Mouse (Mus musculus): Measurements from ENCODE around the gene Gm44579. TPM values are rescaled to one million over a fixed set of nuclear protein-coding genes. Genes with fewer than 3 reads are reported as not detected.

Gm44579 gene
- polyA plus RNA-seq, 1 experiment from 2014 or later, result not detected

DNA sequence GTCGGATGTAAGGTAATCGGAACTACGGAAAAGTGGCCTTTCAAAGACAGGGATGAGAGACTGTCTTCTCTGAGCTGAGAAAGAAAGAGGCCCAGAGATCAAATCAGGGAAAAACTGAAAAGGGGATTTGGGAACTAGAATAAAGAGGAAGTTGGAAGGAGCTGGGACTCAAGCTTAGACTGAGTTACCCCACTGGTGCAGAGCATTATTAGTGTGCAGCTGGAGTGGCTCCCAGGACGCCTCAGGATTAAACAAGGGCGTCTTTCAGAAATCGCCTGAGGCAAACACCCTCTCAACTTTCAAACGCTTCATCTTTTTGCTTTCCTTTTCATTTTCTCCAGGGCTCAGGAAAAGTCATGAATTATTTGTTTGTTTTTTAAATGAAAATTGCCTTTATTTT, 67.9 kb downstream of the Gm44579 start:
- no peaks in the 10 kb centered on the region for H3K36me3 ChIP-seq (ENCODE audit: control insufficient read depth, insufficient read depth, low read length)

GRCm38 (mm10) chr15:98149166-98149602, 71.6 kb downstream of the Gm44579 start:
- WGBS, result 70% methylated on average over 10 of the region's 10 CpGs
- DNase-seq (ENCODE audit: low spot score) (no peak), ATAC-seq (replicated peaks; ENCODE audit: low FRiP score) (no peak)
- no peaks in the 10 kb centered on the region for H3K27me3 ChIP-seq (replicated peaks; ENCODE audit: control insufficient read depth, insufficient read depth, low read length)
- H3K36me3 ChIP-seq (ENCODE audit: control insufficient read depth, insufficient read depth, low read length), result no peaks in the 10 kb centered on the region
- H3K27ac ChIP-seq (ENCODE audit: low read depth, low read length), result no peak overlapping the region
- no peak overlapping the region for H3K4me3 ChIP-seq (ENCODE audit: low read depth, low read length)
- H3K4me2 ChIP-seq, result no peak overlapping the region
- peaks cover 9% of the 10 kb centered on the region for H3K4me1 ChIP-seq (replicated peaks; ENCODE audit: control insufficient read depth, insufficient read depth, low read length)
- no peaks in the 10 kb centered on the region for H3K9me3 ChIP-seq (ENCODE audit: control insufficient read depth, low read length)
- no peak overlapping the region for H3K9ac ChIP-seq (ENCODE audit: low read depth, low read length)

More for the DNA sequence above, 67.9 kb downstream of the Gm44579 start:
- H3K27ac ChIP-seq (ENCODE audit: low read depth, low read length), result no peak overlapping the region
- H3K4me3 ChIP-seq (ENCODE audit: low read depth, low read length), result no peak overlapping the region
- ATAC-seq (replicated peaks; ENCODE audit: low FRiP score) (no peak), DNase-seq (ENCODE audit: low spot score) (no peak)
- no peak overlapping the region for H3K4me2 ChIP-seq
- no peaks in the 10 kb centered on the region for H3K27me3 ChIP-seq (replicated peaks; ENCODE audit: control insufficient read depth, insufficient read depth, low read length)
- H3K9me3 ChIP-seq (ENCODE audit: control insufficient read depth, low read length), result no peaks in the 10 kb centered on the region
- WGBS, result 78% methylated on average over 7 of the region's 7 CpGs
- H3K9ac ChIP-seq (ENCODE audit: low read depth, low read length), result no peak overlapping the region
- no peaks in the 10 kb centered on the region for H3K4me1 ChIP-seq (replicated peaks; ENCODE audit: control insufficient read depth, insufficient read depth, low read length)

- Histone ChIP-seq H3K4me3 (ENCODE audit: low read depth, low read length) (no peak overlapping the region), H3K4me2 (no peak overlapping the region), H3K27me3 (replicated peaks; ENCODE audit: control insufficient read depth, insufficient read depth, low read length) (no peaks in the 10 kb centered on the region), H3K36me3 (ENCODE audit: control insufficient read depth, insufficient read depth, low read length) (no peaks in the 10 kb centered on the region), H3K9me3 (ENCODE audit: control insufficient read depth, low read length) (no peaks in the 10 kb centered on the region), H3K27ac (ENCODE audit: low read depth, low read length) (no peak overlapping the region), H3K9ac (ENCODE audit: low read depth, low read length) (no peak overlapping the region), H3K4me1 (replicated peaks; ENCODE audit: control insufficient read depth, insufficient read depth, low read length) (peaks cover 10% of the 10 kb centered on the region)
- no peak for DNase-seq (ENCODE audit: low spot score)
- WGBS, result 81% methylated on average over 3 of the region's 3 CpGs
- ATAC-seq (replicated peaks; ENCODE audit: low FRiP score), result no peak
Observed at GRCm38 (mm10) chr15:98148356-98148755, 72.4 kb downstream of the Gm44579 start.

GRCm38 (mm10) chr15:98145559-98146181, 75.1 kb downstream of the Gm44579 start:
- Histone ChIP-seq H3K9me3 (ENCODE audit: control insufficient read depth, low read length) (no peaks in the 10 kb centered on the region), H3K4me3 (ENCODE audit: low read depth, low read length) (peak overlapping the region; percentile 98), H3K4me1 (replicated peaks; ENCODE audit: control insufficient read depth, insufficient read depth, low read length) (peaks cover 10% of the 10 kb centered on the region), H3K27me3 (replicated peaks; ENCODE audit: control insufficient read depth, insufficient read depth, low read length) (no peaks in the 10 kb centered on the region), H3K9ac (ENCODE audit: low read depth, low read length) (peak overlapping the region; percentile 97), H3K27ac (ENCODE audit: low read depth, low read length) (peak overlapping the region; percentile 59), H3K36me3 (ENCODE audit: control insufficient read depth, insufficient read depth, low read length) (peaks cover 5% of the 10 kb centered on the region; the same call in 1 of the 2 replicates), H3K4me2 (peak overlapping the region; percentile 88)
- peak; percentile 89 for DNase-seq (ENCODE audit: low spot score)
- 1% methylated on average over 38 of the region's 38 CpGs for WGBS
- peak; percentile 96 for ATAC-seq (replicated peaks; ENCODE audit: low FRiP score)

DNA sequence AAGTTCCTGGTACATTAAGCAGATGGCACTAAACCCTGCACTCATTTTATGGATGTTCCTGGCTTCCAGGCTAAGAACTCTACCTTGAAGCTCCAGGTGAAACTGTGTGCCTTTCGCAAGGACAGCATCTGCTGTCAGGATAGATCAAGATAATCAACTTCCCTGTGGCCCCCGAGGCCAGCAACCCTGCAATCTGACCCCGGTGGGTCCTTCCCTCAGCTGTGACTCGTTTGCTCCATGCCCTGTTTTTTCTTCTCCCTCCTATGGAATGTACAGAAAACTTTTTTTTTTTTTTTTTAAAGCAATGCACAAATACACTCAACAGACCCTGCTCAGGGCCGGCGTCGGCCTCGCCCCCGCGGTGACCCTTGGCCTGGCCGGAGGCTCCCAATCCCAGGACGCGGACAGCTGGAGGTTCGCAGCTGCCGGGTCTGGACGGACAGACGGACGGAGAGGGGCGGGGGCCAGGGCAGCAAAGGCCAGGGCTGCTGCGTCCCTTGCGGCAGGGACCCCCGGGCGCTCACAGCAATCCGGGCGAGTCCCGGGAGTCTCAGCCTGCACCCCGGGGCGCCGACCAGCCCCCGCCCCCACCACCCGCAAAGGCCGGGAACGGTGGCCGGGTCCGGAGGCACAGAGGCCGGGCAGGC, 75.8 kb downstream of the Gm44579 start:
- 0% methylated on average over 36 of the region's 36 CpGs for WGBS
- H3K9ac ChIP-seq (ENCODE audit: low read depth, low read length), result peak overlapping the region; percentile 97
- H3K4me2 ChIP-seq, result peak overlapping the region; percentile 88
- no peaks in the 10 kb centered on the region for H3K9me3 ChIP-seq (ENCODE audit: control insufficient read depth, low read length)
- peak overlapping the region; percentile 98 for H3K4me3 ChIP-seq (ENCODE audit: low read depth, low read length)
- H3K27ac ChIP-seq (ENCODE audit: low read depth, low read length), result peak overlapping the region; percentile 59
- H3K4me1 ChIP-seq (replicated peaks; ENCODE audit: control insufficient read depth, insufficient read depth, low read length), result peaks cover 10% of the 10 kb centered on the region
- H3K36me3 ChIP-seq (ENCODE audit: control insufficient read depth, insufficient read depth, low read length), result peaks cover 5% of the 10 kb centered on the region; the same call in 1 of the 2 replicates
- ATAC-seq (replicated peaks; ENCODE audit: low FRiP score) (peak; percentile 71), DNase-seq (ENCODE audit: low spot score) (peak; percentile 45)
- no peaks in the 10 kb centered on the region for H3K27me3 ChIP-seq (replicated peaks; ENCODE audit: control insufficient read depth, insufficient read depth, low read length)

DNA sequence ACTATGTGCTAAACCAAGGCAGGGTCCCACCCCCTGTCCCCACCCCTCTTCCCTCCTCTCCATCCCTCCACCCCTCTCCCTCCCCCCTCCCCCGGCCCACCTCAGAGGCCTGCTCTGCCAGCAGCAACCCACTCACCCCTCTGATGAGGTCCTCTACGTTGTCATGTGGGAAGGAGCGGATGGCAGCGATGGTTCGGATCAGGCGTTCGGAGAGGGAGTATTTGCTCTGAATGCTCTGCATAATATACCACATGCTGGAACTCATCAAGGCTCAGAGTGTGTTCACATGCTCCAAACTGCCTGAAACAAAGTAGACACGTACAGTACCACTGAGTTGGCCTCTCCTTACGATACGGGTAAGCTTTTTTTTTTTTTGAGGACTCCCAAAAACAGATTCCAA, 78.3 kb downstream of the Gm44579 start:
- no peak overlapping the region for H3K4me3 ChIP-seq (ENCODE audit: low read depth, low read length)
- peaks cover 10% of the 10 kb centered on the region for H3K4me1 ChIP-seq (replicated peaks; ENCODE audit: control insufficient read depth, insufficient read depth, low read length)
- ATAC-seq (replicated peaks; ENCODE audit: low FRiP score), result no peak
- DNase-seq (ENCODE audit: low spot score), result no peak
- H3K9me3 ChIP-seq (ENCODE audit: control insufficient read depth, low read length), result no peaks in the 10 kb centered on the region
- H3K27me3 ChIP-seq (replicated peaks; ENCODE audit: control insufficient read depth, insufficient read depth, low read length), result no peaks in the 10 kb centered on the region
- H3K27ac ChIP-seq (ENCODE audit: low read depth, low read length), result no peak overlapping the region
- no peak overlapping the region for H3K9ac ChIP-seq (ENCODE audit: low read depth, low read length)
- H3K4me2 ChIP-seq, result no peak overlapping the region
- 84% methylated on average over 10 of the region's 10 CpGs for WGBS
- peaks cover 5% of the 10 kb centered on the region; the same call in 1 of the 2 replicates for H3K36me3 ChIP-seq (ENCODE audit: control insufficient read depth, insufficient read depth, low read length)

GRCm38 (mm10) chr15:98140809-98141208, 80.0 kb downstream of the Gm44579 start:
- no peak overlapping the region for H3K27ac ChIP-seq (ENCODE audit: low read depth, low read length)
- no peaks in the 10 kb centered on the region for H3K27me3 ChIP-seq (replicated peaks; ENCODE audit: control insufficient read depth, insufficient read depth, low read length)
- H3K36me3 ChIP-seq (ENCODE audit: control insufficient read depth, insufficient read depth, low read length), result peaks cover 11% of the 10 kb centered on the region; the same call in 1 of the 2 replicates
- DNase-seq (ENCODE audit: low spot score) (no peak), ATAC-seq (replicated peaks; ENCODE audit: low FRiP score) (no peak)
- H3K4me3 ChIP-seq (ENCODE audit: low read depth, low read length), result no peak overlapping the region
- H3K9me3 ChIP-seq (ENCODE audit: control insufficient read depth, low read length), result no peaks in the 10 kb centered on the region
- no peak overlapping the region for H3K4me2 ChIP-seq
- 92% methylated on average over 5 of the region's 5 CpGs for WGBS
- H3K4me1 ChIP-seq (replicated peaks; ENCODE audit: control insufficient read depth, insufficient read depth, low read length), result peaks cover 10% of the 10 kb centered on the region
- H3K9ac ChIP-seq (ENCODE audit: low read depth, low read length), result no peak overlapping the region

- no peak for ATAC-seq (replicated peaks; ENCODE audit: low FRiP score)
- Histone ChIP-seq H3K27ac (ENCODE audit: low read depth, low read length) (no peak overlapping the region), H3K36me3 (ENCODE audit: control insufficient read depth, insufficient read depth, low read length) (peaks cover 17% of the 10 kb centered on the region; the same call in 1 of the 2 replicates), H3K4me2 (no peak overlapping the region), H3K4me3 (ENCODE audit: low read depth, low read length) (no peak overlapping the region), H3K27me3 (replicated peaks; ENCODE audit: control insufficient read depth, insufficient read depth, low read length) (no peaks in the 10 kb centered on the region), H3K4me1 (replicated peaks; ENCODE audit: control insufficient read depth, insufficient read depth, low read length) (peaks cover 6% of the 10 kb centered on the region), H3K9me3 (ENCODE audit: control insufficient read depth, low read length) (no peaks in the 10 kb centered on the region), H3K9ac (ENCODE audit: low read depth, low read length) (no peak overlapping the region)
- no peak for DNase-seq (ENCODE audit: low spot score)
- 85% methylated on average over 7 of the region's 7 CpGs for WGBS
Observed at GRCm38 (mm10) chr15:98139763-98140162, 81.0 kb downstream of the Gm44579 start.

DNA sequence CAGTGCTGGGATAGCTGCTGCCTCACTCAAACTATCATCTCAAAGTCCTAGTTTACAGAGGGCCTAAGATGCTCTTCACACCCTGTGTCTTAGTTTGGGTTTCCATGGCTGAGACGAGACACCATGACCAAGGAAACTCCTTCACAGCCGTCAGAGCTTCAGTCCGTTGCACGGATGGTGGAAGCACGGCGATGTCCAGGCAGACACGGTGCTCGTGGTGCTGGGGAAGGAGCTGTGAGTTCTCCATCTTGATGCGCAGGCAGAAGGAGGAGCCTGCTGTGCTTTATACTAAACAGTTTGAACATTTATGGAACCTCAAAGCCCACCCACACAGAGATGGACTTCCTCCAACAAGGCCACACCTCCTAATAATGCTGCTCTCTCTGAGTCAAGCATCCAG, 83.9 kb downstream of the Gm44579 start:
- H3K4me3 ChIP-seq (ENCODE audit: low read depth, low read length), result no peak overlapping the region
- no peak overlapping the region for H3K27ac ChIP-seq (ENCODE audit: low read depth, low read length)
- no peak for ATAC-seq (replicated peaks; ENCODE audit: low FRiP score)
- H3K9me3 ChIP-seq (ENCODE audit: control insufficient read depth, low read length), result no peaks in the 10 kb centered on the region
- H3K9ac ChIP-seq (ENCODE audit: low read depth, low read length), result no peak overlapping the region
- H3K4me1 ChIP-seq (replicated peaks; ENCODE audit: control insufficient read depth, insufficient read depth, low read length), result no peaks in the 10 kb centered on the region
- 92% methylated on average over 9 of the region's 9 CpGs for WGBS
- no peaks in the 10 kb centered on the region for H3K27me3 ChIP-seq (replicated peaks; ENCODE audit: control insufficient read depth, insufficient read depth, low read length)
- peaks cover 23% of the 10 kb centered on the region for H3K36me3 ChIP-seq (ENCODE audit: control insufficient read depth, insufficient read depth, low read length)
- H3K4me2 ChIP-seq, result no peak overlapping the region
- no peak for DNase-seq (ENCODE audit: low spot score)
